Mouse (Mus musculus): ENCODE data around the gene Ypel5. TPM values are rescaled to one million over a fixed set of nuclear protein-coding genes. Genes with fewer than 3 reads are reported as not detected.
A peak's percentile ranks its signal among the peaks of the same experiment; 100 is the strongest.

The Ypel5 gene
- polyA plus RNA-seq (2016; fragmentation: Nextera tagmentation; extraction: Ambion mirVana), result 15.2 and 26.7 TPM in 2 replicates

DNA sequence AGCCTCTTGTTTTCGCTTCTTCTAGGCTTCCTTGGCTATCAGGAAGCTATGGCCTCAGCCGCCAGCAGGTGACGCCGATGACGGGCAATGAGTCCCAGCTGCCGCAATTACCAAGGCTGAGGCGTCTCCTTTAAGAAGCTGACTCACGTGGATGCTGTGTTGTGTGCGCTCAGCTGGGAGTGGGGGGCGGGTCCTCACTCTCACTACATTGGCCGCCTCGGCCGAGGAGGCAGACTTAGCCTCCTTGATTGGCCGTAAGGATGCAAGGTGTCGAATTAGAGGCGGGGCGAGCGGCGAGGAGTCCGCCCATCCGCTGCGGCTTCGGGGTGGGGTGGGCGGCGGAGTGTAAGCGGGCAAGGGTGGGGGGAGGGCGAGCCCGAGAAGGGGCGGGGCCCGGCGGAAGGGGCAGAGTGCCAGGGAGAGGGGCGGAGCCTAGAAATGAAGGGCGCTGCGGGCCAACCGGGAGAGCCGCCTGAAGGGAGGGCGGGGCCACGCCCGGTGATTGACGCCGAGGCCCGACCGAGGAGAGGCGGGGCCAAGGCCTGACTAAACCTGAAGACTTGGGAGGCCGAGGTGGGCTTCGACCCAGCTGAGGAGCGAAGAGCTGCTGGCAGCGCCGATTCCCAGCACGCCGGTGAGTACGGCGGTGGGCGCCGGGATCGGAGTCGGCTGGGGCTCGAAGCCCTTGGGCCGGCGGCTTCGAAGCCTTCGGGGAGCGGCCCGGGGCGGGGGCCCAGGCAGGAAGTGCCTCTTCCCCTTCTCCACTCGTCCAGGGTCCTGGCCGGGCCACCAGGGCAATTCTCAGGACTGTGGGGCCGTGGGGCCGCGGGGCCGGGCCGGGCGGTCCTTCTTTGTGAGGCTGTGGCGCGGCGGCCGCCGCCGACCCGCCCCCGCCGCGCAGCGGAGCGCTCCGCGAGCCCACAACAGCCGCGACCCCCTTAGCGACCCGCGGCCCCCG is at the start of gene Ypel5:
Gene Ypel5 (plus strand): TSS at position 296 of the 958 bp plus-strand sequence.
- peak within 1 kb of the TSS; percentile 94 for H3K27ac ChIP-seq
- DNase-seq (ENCODE audit: low spot score), result peak; percentile 97
- H3K4me1 ChIP-seq, result peaks cover 5% of the 10 kb centered on the region; the same call in 1 of the 2 replicates
- no peaks in the 10 kb centered on the region for H3K9me3 ChIP-seq (replicated peaks)
- under 1% methylated on average over 71 of the region's 93 CpGs for WGBS
- H3K4me3 ChIP-seq, result peak within 1 kb of the TSS; percentile 91
- no peaks in the 10 kb centered on the region for H3K27me3 ChIP-seq (ENCODE audit: low read depth, poor library complexity, severe bottlenecking)
- H3K36me3 ChIP-seq, result no peaks in the 10 kb centered on the region

DNA sequence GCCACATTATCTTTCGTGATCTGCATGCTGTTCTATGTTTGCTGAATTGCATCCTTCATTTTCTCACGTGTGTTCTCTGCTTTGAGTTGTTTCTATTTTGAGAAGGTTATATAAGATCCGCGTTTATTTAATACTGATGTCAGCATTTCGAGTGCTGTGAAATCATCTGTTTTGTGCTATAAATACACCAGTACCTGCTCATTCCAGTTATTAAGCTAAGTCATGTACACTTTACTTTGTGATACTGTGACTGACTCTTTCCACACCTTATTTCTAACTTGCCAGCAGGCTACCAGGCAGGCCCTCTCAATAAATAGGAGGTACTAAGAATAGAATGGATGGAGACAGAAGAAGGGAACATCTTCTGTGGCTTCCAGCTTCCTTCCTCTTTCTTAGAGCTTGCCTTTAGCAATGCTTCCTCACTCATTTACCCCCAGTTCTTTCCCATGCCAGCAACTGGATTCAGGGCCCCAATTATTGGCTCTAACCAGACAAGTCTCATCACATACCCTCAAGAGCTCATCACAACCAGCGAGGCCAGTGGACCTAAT is 48.3 kb upstream of the Ypel5 start:
- H3K36me3 ChIP-seq, result no peaks in the 10 kb centered on the region
- H3K4me1 ChIP-seq, result no peaks in the 10 kb centered on the region
- WGBS, result 82% methylated on average over 6 of the region's 6 CpGs
- no peak overlapping the region for H3K27ac ChIP-seq
- DNase-seq (ENCODE audit: low spot score), result no peak
- no peaks in the 10 kb centered on the region for H3K27me3 ChIP-seq (ENCODE audit: low read depth, poor library complexity, severe bottlenecking)
- H3K9me3 ChIP-seq (replicated peaks), result no peaks in the 10 kb centered on the region
- H3K4me3 ChIP-seq, result no peak overlapping the region

DNA sequence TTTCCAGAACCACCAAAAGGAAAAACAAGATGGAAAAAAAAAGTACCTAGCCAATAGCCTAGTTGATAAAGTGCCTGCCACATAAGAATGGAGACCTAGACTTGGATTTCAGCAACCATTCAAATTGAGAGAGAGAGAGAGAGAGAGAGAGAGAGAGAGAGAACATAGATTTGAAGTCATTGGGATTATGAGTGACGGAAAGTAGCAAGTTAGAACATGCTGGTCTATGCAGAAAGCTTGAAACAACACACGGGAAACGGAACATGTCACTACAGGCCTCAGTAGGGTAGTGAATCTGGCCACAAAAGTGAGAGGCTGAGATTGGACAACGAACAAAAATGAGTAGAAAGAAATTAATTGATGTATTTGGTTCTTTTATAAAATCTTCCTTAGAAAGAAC is 43.0 kb upstream of the Ypel5 start:
- 88% methylated on average over 4 of the region's 4 CpGs for WGBS
- no peaks in the 10 kb centered on the region for H3K9me3 ChIP-seq (replicated peaks)
- H3K27me3 ChIP-seq (ENCODE audit: low read depth, poor library complexity, severe bottlenecking), result no peaks in the 10 kb centered on the region
- H3K4me1 ChIP-seq, result no peaks in the 10 kb centered on the region
- H3K27ac ChIP-seq, result no peak overlapping the region
- H3K36me3 ChIP-seq, result no peaks in the 10 kb centered on the region
- DNase-seq (ENCODE audit: low spot score), result no peak
- no peak overlapping the region for H3K4me3 ChIP-seq

DNA sequence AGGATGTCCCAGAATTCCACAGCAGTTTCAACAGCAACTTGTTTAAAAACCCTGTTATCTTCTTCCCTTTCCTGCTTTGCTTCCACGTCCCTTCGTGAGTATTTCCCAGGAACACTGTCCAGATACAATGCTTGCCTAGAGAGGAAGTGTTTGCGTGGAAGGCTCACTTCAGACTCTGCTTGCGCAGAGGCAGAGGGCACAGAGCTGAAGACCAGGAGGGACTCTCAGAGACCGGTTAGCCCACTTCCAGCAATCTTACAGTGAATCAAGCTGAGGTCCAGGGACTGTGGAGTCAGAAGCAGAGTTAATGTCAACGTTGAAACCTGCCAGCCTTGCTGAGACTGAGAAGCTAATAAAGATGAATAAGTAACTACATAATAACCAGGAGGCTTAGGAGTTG is 41.6 kb upstream of the Ypel5 start:
- H3K36me3 ChIP-seq, result no peaks in the 10 kb centered on the region
- H3K4me3 ChIP-seq, result no peak overlapping the region
- no peaks in the 10 kb centered on the region for H3K27me3 ChIP-seq (ENCODE audit: low read depth, poor library complexity, severe bottlenecking)
- no peaks in the 10 kb centered on the region for H3K4me1 ChIP-seq
- H3K27ac ChIP-seq, result no peak overlapping the region
- DNase-seq (ENCODE audit: low spot score), result peak; percentile 26
- WGBS, result 70% methylated on average over 6 of the region's 6 CpGs
- H3K9me3 ChIP-seq (replicated peaks), result no peaks in the 10 kb centered on the region

DNA sequence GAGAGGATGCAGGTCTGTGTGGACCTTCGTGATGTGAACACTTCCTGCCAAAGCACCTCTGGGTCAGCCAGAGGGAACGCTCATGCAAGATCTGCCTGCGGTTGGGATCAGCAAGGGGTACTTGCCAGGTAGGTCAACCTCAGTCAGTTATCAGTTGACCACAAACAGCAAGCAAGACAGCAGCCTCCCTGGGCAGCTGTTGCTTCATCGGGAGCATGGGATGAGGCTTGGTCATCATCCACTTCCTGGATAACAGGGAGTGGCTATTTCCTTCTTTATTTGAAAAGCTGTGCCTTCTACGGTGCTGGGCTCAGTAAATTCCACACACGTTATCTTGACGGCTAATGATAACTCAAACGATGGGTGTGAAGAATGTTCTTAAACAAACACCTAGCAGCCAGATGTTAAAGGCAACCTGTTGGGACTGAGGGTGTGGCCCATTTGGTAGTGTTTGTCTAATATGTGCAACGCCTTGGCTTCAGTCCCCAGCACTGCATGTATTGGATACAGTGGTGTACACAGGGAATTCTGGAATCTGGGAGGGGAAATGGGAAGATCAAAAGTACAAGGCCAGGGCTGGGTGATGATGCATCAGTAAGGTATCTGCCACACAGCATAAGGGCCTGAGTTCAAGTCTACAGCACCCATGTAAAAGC is 40.7 kb upstream of the Ypel5 start:
- 83% methylated on average over 9 of the region's 9 CpGs for WGBS
- Histone ChIP-seq H3K27ac (no peak overlapping the region), H3K4me3 (no peak overlapping the region), H3K4me1 (no peaks in the 10 kb centered on the region), H3K36me3 (no peaks in the 10 kb centered on the region), H3K27me3 (ENCODE audit: low read depth, poor library complexity, severe bottlenecking) (no peaks in the 10 kb centered on the region), H3K9me3 (replicated peaks) (no peaks in the 10 kb centered on the region)
- no peak for DNase-seq (ENCODE audit: low spot score)

DNA sequence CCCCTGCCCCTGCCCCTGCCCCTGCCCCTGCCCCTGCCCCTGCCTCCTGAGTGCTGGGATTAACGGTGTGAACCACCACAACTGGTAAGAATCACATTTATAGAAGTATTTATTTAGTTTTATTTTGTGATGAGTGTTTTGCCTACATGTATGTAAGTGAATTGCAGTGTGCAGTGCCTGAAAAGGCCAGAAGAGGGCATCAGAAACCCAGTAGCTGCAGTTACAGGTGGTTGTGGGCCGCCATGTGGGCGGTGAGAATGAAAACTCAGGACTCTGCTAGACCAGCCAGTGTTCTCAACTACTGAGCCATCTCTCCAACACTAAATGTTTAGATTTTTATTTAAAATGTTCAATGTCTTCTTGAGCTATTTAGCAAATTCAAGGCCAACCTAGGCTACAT is 39.7 kb upstream of the Ypel5 start:
- 93% methylated on average over 3 of the region's 3 CpGs for WGBS

DNA sequence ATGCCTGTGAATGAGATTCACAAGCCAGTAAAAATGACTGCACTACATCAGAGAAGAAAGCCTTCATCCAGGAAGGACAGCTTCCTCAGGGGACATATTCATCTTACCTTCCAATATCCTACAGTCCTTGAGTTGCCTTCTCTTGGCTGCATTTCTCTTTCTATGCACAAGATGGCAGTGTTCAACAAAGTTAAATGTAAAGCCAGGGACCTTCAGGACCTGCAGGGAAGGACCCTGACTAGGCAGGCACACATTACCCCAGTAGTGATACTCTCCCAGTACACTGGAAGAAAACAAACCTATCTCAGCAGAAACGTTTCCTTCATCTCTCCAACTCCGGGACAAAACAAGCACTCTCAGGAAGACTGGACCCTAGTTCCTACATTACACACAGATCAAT is 38.4 kb upstream of the Ypel5 start:
- Histone ChIP-seq H3K27me3 (ENCODE audit: low read depth, poor library complexity, severe bottlenecking) (no peaks in the 10 kb centered on the region), H3K4me3 (no peak overlapping the region), H3K9me3 (replicated peaks) (no peaks in the 10 kb centered on the region), H3K4me1 (no peaks in the 10 kb centered on the region), H3K27ac (no peak overlapping the region), H3K36me3 (no peaks in the 10 kb centered on the region)
- DNase-seq (ENCODE audit: low spot score), result no peak
- WGBS, result 29% methylated on average over 2 of the region's 2 CpGs

More for the DNA sequence above, 39.7 kb upstream of the Ypel5 start:
- no peak for DNase-seq (ENCODE audit: low spot score)
- Histone ChIP-seq H3K27ac (no peak overlapping the region), H3K9me3 (replicated peaks) (no peaks in the 10 kb centered on the region), H3K4me3 (no peak overlapping the region), H3K36me3 (no peaks in the 10 kb centered on the region), H3K4me1 (no peaks in the 10 kb centered on the region), H3K27me3 (ENCODE audit: low read depth, poor library complexity, severe bottlenecking) (no peaks in the 10 kb centered on the region)

DNA sequence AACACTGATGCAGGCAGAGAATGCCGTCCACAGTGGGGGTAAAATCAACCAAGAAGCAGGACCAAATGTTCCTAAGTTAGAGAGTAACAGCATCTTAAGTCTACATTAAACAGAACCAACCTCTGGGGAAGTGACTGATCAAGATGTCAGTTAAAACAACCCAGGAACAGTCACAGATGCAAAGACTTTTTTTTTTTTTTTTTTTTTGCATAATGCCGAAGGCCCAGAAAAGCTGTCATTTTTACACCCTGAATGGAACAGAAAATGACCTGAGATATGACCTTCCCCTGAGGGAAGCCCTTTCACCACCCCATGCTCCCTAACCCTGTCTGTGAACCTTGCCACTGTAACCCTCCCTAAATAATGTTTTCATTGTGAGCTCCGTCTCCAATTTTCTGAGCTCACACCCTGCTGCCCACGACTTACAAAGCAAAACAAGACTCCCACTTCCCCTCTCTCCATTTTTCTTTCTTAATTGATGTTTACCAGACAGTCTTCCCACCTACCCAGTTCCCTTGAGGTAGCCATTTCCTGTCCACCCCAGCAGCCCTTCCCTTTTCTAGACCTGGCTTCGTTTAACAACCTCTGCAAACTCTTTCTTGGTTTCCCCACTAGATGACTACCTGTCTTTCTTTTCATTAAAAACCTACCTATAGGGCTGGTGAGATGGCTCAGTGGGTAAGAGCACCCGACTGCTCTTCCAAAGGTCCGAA is 26.2 kb upstream of the Ypel5 start:
- 58% methylated on average over 7 of the region's 7 CpGs for WGBS
- H3K4me1 ChIP-seq, result peaks cover 3% of the 10 kb centered on the region; the same call in 1 of the 2 replicates
- no peak overlapping the region for H3K4me3 ChIP-seq
- no peak for DNase-seq (ENCODE audit: low spot score)
- H3K27me3 ChIP-seq (ENCODE audit: low read depth, poor library complexity, severe bottlenecking), result no peaks in the 10 kb centered on the region
- no peaks in the 10 kb centered on the region for H3K36me3 ChIP-seq
- H3K9me3 ChIP-seq (replicated peaks), result no peaks in the 10 kb centered on the region
- H3K27ac ChIP-seq, result no peak overlapping the region

DNA sequence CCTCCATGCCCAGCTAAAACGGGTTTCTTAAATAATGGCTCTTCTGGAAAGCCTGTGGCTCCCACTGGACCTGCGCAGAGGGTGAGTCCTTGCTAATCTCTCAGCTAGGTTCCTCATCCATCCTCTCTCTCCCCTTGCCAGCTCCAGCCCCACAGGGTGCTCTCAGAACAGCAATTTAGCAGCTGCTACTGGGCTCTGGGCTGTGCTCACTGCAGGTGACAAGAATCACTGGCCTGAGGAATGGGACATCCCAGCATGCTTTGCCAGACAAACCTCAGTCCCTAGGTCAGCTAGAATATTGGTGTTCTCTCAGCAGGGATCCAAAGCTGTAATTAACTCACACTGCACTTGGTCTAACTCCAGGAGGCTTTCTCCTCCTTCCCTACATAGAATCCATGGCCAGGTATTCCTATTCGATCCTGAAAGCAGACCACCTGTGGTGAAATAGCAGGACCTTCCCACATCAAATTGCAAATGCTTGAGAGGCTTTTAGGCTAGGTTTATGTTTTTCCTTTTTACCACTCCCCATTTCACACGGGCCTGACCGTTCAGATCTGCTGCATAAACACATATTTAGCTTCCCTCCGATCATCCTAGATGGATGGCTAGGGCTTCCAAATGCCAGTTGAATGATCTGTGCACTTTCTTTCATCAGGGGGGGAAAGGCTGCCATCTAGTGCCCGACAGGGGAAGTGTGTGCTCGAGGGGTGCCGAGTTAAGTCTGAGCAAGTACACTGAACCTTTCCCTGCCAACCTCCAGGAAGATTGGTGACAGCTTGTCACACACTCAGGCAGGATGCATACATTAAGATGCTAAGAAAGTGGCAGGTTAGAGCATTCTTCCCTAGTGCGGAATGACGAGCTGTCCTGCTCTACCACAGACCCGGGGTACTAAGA is 22.6 kb upstream of the Ypel5 start:
- H3K9me3 ChIP-seq (replicated peaks), result no peaks in the 10 kb centered on the region

DNA sequence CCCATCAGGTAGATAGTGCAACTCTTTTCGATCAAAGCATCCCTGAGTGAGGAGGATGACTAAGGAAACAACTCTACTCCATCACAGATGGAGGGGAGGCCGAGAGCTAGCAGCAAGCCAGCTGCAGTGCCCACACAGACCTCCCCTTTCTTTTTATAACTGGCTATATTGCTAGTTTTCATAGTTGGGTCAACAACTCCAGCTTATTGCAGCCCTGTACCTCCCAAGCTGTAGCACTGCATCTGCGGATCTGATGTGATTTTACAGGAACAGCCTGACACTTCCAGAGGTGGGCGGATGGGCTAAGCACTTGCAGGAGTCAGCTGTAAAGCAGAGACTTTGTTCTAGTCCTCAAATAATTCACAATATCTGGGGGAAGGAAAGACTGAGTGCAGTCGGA is 18.7 kb upstream of the Ypel5 start:
- DNase-seq (ENCODE audit: low spot score), result no peak
- no peaks in the 10 kb centered on the region for H3K27me3 ChIP-seq (ENCODE audit: low read depth, poor library complexity, severe bottlenecking)
- WGBS, result 83% methylated on average over 5 of the region's 5 CpGs
- H3K4me3 ChIP-seq, result no peak overlapping the region
- H3K36me3 ChIP-seq, result no peaks in the 10 kb centered on the region
- H3K27ac ChIP-seq, result no peak overlapping the region
- no peaks in the 10 kb centered on the region; the same call in 1 of the 2 replicates for H3K4me1 ChIP-seq
- no peaks in the 10 kb centered on the region for H3K9me3 ChIP-seq (replicated peaks)

More for the DNA sequence above, 22.6 kb upstream of the Ypel5 start:
- Histone ChIP-seq H3K27ac (no peak overlapping the region), H3K4me3 (no peak overlapping the region), H3K36me3 (no peaks in the 10 kb centered on the region), H3K4me1 (peaks cover 3% of the 10 kb centered on the region; the same call in 1 of the 2 replicates), H3K27me3 (ENCODE audit: low read depth, poor library complexity, severe bottlenecking) (no peaks in the 10 kb centered on the region)
- peak; percentile 61 for DNase-seq (ENCODE audit: low spot score)
- WGBS, result 17% methylated on average over 12 of the region's 12 CpGs

DNA sequence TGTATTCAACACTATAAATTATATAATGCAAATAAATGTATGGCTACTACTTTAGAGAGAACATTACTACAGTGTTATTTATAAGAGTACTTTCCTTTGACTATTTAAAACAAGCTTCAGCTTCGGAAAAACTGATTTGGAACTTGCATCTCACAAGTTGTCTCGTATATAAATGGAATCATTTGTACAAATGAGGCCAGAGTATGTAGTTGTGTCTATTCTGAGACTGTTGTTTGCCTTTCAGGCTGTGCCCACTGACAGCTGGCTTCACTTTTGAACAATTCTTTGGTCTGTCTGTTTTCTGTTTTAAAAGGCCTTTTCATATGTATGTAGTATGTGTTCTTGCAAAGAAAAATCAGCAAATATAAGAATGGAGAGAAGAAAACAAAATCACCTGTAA is 16.5 kb upstream of the Ypel5 start:
- Histone ChIP-seq H3K36me3 (no peaks in the 10 kb centered on the region), H3K27ac (no peak overlapping the region), H3K4me1 (no peaks in the 10 kb centered on the region), H3K9me3 (replicated peaks) (no peaks in the 10 kb centered on the region), H3K27me3 (ENCODE audit: low read depth, poor library complexity, severe bottlenecking) (no peaks in the 10 kb centered on the region), H3K4me3 (no peak overlapping the region)
- no peak for DNase-seq (ENCODE audit: low spot score)
- WGBS, result 89% methylated on average over 2 of the region's 2 CpGs

DNA sequence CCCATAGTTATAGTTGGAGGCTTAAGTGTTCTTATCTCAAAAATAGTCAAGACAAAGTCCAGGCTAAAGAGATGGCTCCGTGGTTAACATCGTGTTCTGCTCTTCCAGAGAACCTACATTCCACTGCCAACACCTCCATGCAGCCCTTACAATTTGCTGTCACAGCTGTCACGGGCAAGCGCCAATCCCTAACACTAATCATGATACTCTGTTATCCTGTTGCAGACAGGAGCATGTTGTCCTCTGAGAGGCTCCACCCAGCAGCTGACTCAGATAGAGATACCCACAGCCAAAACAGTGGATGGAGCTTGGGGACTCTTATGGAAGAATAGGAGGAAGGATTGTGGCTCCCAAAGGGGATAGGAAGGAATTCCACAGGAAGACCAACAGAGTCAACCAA is 15.8 kb upstream of the Ypel5 start:
- WGBS, result 67% methylated on average over 4 of the region's 4 CpGs
- no peak overlapping the region for H3K27ac ChIP-seq

More for the DNA sequence above, 15.8 kb upstream of the Ypel5 start:
- no peaks in the 10 kb centered on the region for H3K36me3 ChIP-seq
- H3K9me3 ChIP-seq (replicated peaks), result no peaks in the 10 kb centered on the region
- DNase-seq (ENCODE audit: low spot score), result no peak
- H3K4me1 ChIP-seq, result no peaks in the 10 kb centered on the region
- H3K27me3 ChIP-seq (ENCODE audit: low read depth, poor library complexity, severe bottlenecking), result no peaks in the 10 kb centered on the region
- no peak overlapping the region for H3K4me3 ChIP-seq
